Mouse (Mus musculus) ZHBTc4 (cell line): ENCODE measurements around the gene Rbms1.
A peak's percentile ranks its signal among the peaks of the same experiment; 100 is the strongest.
"Not testable (repeated sequence)": the region's sequence is repeated elsewhere in the genome, so short reads cannot be mapped to it uniquely, and the experiment has no call there.

Experiments
- DNase-seq: peaks from one replicate; pipeline ENCODE4 v3.0.0-alpha.2; 2011; ENCODE audit warnings: low read depth, low spot score

Gene Rbms1

GRCm38 (mm10) chr2:60847984-60848383 is 115.0 kb downstream of the Rbms1 start:
- DNase-seq = no peak

GRCm38 (mm10) chr2:60845316-60845894 is 117.6 kb downstream of the Rbms1 start:
- no peak for DNase-seq

GRCm38 (mm10) chr2:60844259-60844658 is 118.7 kb downstream of the Rbms1 start:
- no peak for DNase-seq

GRCm38 (mm10) chr2:60843633-60844032 is 119.4 kb downstream of the Rbms1 start:
- DNase-seq = no peak

DNA sequence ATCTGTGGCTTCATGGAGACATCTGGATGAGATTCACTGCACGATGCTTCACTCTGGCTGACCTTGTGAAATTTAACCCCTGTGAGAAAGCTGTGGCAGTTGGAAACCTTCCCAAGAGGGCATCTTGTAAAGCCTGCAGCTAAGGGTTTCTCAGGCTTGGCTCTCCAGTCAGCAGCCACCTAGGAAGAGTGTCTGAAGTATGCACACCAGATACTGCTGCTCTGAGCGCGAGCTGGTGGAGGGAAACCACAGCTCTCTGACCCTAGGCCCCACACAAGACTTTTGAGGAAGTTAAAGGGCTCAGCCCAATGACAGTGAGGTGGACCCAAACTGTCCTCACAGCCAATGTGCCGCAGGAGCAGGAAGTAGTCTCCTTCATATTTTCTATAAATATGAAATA is 120.0 kb downstream of the Rbms1 start:
- no peak for DNase-seq

DNA sequence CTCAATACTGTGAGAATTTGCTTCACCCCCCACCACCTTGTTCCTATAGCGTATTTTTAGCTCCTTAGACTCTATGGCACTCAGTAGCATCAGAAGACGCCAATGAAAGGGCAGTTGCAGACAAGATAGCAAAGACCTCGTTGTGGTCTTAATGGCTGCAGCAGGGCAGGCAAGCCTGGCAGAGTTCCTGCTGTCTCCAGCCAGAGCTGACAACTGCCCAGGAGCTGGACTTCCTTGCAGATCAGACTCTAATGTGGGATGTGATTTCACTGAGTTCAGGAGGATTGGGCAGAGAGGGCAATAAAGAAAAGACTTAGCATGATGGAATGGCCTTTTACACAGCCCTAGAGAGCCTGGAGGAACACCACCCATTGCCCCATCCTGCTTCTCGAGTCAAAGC is 122.1 kb downstream of the Rbms1 start:
- no peak for DNase-seq

DNA sequence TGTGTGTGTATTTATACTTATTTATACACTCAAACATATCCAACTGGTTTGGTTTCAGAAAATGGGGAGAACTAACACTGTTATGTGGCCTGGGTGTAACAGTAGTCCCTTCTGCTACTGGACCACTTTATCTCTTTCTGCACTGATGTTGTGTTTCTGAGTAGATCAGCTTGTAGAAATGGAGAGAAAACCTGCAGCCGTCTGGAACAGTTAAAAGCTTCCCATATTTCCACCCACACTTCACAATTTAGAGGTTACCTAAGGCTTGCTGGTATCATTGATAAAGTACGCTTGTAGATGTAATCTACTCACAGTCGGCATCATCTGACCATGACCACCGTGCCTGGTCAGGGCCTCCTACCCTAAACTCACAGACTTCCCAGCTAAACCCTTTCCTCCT is 123.5 kb downstream of the Rbms1 start:
- no peak for DNase-seq

DNA sequence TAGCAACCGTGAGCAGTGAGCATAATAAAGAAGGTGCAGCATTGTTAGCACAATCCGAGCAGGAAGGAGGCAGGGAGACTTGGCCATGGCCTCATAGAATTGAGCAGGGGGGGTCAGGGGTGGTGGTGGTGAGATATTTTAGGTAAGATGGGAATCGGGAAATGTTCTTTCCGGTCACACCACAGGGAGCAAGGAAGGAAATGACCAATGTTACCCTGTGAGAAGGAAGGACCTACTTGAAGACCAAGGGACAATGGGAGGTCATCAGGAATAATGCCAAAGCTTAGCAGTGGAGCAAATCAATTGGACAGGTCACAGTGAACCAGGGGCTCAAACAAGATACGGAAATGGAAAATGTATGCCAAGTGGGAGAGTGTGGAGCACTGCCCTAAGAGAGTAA is 124.1 kb downstream of the Rbms1 start:
- no peak for DNase-seq

DNA sequence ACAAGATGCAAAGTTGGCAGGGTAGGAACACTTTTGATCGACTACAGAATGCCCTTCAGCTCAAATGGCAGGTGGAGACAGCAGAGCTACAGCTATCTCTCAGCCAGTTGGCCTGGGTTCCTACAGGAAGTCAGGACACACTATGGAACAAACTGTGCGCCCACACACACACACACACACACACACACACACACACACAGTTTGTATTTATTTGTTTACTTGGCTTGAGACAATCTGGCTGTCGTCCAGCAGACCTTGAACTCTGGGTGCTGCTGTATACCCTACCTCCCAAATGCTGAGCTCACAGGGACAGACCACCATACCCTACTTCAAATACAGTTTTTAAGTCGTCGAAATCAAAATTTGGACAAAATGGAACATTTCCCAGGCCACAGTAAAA is 125.4 kb downstream of the Rbms1 start:
- no peak for DNase-seq

DNA sequence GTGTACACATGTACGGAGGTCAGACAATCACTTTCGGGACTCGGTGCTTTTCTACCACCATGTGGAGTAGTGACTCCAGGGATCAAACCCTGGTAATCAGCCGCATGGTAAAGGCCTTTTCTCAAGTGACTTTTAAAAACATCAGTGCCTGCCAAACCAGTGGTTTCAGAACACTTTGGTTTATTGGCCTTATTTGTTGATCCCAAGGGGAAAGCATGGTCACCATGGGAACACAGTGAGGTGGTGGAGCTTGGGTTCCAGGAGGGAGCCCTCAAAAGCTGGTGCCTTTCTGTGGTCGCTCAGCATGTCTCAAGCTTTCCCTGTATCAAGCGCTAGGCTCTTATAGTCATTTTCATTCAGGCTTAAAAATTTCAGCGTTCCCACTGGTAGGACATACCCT is 126.8 kb downstream of the Rbms1 start:
- DNase-seq = no peak

GRCm38 (mm10) chr2:60834293-60834692 is 128.7 kb downstream of the Rbms1 start:
- DNase-seq = no peak

GRCm38 (mm10) chr2:60832254-60832653 is 130.7 kb downstream of the Rbms1 start:
- no peak for DNase-seq

DNA sequence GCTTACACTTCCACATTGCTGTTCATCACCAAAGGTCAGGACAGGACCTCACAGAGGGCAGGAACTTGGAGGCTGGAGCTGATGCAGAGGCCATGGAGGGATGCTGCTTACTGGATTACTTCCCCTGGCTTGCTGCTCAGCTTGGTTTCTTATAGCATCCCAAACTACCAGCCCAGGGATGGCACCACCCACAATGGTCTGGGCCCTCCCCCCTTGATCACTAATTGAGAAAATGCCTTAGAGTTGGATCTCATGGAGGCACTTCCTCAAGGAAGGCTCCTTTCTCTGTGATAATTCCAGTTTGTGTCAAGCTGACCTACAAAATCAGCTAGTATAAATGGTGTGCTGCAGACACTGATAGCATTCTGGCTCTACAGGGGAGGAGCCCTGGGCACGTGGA is 132.5 kb downstream of the Rbms1 start:
- DNase-seq = not testable (repeated sequence)

GRCm38 (mm10) chr2:60828908-60829462 is 134.0 kb downstream of the Rbms1 start:
- DNase-seq = no peak

GRCm38 (mm10) chr2:60827152-60827428 is 135.9 kb downstream of the Rbms1 start:
- DNase-seq = no peak

DNA sequence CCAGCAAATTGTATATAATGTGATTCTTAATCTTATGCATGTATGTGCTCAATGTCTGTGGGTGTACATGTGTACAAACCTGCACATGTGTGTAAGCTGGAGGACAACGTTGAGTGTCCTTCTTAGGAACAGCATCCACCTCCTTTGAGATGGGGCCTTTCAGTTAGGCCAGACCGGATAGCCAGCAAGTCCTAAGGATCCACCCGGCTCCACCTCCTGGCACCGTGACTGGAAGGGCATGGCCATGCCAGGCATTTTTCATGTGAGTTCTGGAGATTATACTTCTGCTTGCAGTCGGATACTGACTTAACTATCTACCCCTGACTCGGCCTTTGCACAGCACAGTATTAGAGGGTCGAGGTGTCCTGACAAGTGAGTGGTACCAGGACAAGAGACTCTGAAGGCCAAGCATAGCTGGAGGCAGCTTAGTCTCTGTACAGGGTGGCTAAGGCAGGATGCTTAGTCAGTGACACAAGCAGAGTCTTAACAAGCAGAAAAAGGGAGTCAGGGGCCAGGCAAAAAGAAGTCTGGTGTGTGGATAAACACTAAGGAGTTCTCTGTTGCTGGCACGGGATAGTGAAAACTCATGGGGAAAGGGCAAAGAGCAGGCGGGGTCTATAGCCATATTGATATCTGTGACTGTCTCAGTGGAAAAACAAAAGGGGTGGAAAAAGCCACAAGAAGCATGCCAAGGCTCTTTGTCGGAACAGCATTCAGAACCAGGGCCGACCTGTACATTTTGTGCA is 136.4 kb downstream of the Rbms1 start:
- DNase-seq = no peak

GRCm38 (mm10) chr2:60825690-60826089 is 137.3 kb downstream of the Rbms1 start:
- DNase-seq = no peak

DNA sequence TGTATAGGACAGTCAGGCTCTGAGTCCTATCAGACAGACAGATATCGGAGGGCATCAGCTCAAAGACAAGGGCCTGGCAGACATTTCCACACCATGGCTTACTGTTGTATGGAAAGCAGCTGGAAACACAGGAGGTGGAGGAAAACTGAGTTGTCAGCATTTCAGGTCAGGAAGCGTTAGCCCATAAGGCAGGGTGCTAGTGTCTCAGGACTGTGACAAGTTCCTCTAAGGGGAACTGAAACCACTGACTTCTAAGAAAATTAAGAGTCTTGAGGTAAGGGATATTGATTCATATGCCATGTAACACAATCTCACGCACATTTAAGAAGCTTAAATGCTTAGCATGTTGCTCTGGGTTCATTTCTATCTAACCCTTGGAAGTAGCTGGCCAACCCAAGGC is 141.4 kb downstream of the Rbms1 start:
- DNase-seq = no peak

DNA sequence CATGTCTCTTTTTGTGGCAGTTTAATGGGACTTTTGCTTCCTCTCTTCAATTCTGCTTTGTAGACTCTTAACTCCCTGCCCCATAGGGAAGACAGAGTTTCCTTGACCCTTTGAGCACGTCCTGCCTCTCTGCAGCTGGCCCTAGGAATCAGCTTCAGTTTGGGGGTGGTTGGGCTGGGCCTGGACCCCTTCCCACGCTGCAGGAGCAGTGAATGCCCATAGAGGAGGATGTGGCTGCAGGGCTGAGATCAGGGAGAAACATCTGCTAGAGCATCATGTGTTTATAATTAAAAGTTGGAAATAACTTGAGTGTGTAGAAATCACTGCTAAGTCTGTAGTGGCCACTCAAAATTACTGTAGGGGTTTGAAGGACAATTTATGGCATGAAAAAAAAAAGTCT is 144.4 kb downstream of the Rbms1 start:
- DNase-seq = no peak

- DNase-seq = no peak
Measured at GRCm38 (mm10) chr2:60816307-60816706, 146.7 kb downstream of the Rbms1 start.

GRCm38 (mm10) chr2:60814788-60815187 is 148.2 kb downstream of the Rbms1 start:
- DNase-seq = no peak

DNA sequence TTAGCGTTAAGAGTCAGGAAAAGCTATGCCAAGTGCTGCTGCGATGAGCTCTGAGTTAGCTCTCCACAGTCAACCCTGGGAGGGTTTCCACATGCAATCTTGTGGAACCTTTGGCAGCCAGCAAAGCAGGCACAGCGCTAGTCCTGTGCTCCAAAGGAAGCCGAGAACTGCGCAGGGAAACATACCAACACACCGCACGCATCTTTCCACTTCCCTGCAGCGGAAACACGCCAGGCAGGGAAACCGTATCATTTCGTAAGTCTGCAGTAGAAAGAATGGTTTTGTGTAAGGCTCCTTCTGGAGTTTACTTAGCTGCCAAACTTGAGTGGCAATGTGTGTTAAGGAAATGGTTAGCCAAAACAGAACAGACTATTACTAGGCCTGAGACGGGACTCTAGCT is 150.0 kb downstream of the Rbms1 start:
- peak; percentile 17 for DNase-seq

DNA sequence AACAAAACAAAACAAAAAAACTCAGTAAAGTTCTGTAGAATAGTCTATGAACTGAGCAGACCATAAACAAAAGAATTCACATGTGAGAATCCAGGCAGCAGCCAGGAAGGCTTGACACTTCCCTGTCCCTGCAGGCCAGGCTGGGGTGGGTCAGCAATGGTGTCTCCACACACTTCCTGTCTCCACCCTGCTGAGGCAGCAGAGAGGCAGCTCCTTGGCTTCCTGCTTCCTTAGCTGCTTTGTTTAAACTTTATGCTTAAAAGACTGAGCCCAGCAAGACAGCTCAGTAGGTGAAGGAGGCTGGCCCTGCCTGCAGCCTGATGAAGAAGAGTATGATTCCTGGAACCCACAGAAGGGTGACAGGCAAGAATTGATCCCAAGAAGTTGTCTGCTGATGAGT is 152.4 kb downstream of the Rbms1 start:
- peak; percentile 86 for DNase-seq
